Mouse (Mus musculus) adrenal gland, adult 2 months (tissue): ENCODE results near the gene Ccdc22. TPM values are rescaled to one million over a fixed set of nuclear protein-coding genes. Genes with fewer than 3 reads are reported as not detected.

ENCODE experiments used
- DNase-seq: peaks from one replicate; pipeline ENCODE4 v3.0.0; 2021
- long read RNA-seq: library from polyadenylated mRNA; stranded (forward); transcript quantifications from one replicate; pipeline ENCODE4 v2.0.0, GENCODE M21; 2021
- polyA plus RNA-seq: library from polyadenylated mRNA; depleted of rRNA; stranded (reverse); fragments of >200 nt; gene quantifications from 2 replicates; pipeline ENCODE4 v1.2.3, GENCODE M21; 2012; rRNA removed
- total RNA-seq, 2 experiments: library from RNA; stranded (reverse); gene quantifications; 2 replicates each; pipeline ENCODE4 v1.2.3; 2021

The Ccdc22 gene
- 10 to 100 TPM; 21.3 to 22.4 TPM for total RNA-seq
- 21.6 and 24.0 TPM in 2 replicates for polyA plus RNA-seq
- long read RNA-seq, transcript Ccdc22-201 (17 exons, 2,353 nt) = major isoform, 47 of 47 reads
- long read RNA-seq, partial matches to known transcripts = 0 of 47 reads
- long read RNA-seq, other reads (novel, unspliced or antisense) = 0 of 47 reads

DNA sequence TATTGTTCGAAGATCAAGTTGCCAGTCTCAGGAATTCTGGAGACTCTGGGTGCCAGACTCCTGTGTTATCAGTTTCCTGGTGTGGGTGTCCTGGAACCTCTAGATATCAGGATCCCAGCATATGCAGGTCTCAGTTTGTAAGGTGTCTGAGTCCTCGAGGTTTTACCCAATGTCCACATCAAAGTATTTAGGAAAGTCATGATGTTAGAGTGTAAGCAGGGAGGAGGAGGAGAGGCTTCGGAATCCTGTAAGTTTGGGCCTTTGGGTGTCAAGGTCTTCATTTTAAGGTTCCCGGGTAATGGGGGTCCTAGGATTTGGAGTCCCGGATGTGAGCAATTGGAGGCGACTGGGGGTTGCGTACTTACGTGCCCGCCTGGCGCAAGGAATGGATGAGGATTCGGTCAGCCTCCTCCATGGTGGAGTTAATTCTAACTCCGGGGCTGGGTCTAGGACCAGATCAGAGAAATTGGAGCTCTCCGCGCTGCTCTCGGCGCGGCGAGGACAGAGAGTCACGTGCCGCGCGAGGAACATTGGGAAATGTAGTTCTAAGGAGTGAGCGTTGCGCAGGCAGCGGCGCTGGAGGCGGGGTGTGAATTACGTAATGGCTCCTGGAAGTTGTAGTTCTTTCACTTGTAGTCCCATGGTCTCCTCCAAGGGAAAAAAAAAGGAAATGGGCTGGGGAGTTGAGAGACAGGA lies at the start of gene Ccdc22:
Gene Ccdc22 (minus strand): TSS at position 639 of the 696 bp plus-strand sequence.
- DNase-seq = peak; percentile 89

DNA sequence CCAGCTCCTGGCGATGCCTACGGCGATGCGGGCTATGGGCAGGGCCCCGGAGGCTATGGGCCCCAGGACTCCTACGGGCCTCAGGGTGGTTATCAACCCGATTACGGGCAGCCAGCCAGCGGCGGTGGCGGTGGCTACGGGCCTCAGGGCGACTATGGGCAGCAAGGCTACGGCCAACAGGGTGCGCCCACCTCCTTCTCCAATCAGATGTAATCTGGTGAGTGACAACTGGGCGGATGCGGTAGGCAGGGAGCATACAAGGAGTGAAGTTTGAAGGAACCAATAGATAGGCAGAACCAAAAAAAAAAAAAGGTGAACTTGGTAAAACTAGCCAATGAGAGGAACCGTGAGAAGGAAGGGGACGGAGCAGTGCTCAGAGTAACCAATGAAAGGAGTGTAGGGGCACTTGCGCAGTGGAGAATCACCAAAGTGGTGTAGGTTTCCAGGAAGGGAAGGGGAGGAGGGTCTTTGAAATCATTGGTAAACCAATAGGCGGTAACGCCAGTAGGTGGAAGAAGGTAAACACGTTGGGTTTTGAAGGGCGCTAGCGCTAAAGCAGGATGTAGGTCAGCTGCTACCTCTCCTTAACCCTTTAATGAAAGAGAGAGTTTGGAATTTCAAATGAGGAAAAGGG lies 43.5 kb upstream of the Ccdc22 start:
- peak; percentile 90 for DNase-seq

DNA sequence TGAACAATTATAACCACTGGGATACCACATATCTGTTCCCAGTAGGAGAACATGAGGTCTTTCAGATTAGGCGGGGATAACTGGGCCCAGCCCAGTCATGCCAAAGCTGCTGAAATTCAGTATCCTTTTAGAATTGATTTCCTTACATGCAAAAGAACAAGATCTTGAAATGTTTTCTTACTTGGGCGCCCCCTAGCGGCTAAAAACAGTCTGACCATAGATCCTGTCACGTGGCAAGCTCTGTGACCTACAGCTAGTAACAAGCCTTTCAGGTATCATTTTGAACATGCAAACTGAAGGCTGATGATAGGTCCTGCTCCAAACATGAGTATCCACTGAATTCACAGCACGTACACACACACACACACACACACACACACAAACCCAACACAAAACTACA lies 40.0 kb upstream of the Ccdc22 start:
- peak; percentile 77 for DNase-seq

DNA sequence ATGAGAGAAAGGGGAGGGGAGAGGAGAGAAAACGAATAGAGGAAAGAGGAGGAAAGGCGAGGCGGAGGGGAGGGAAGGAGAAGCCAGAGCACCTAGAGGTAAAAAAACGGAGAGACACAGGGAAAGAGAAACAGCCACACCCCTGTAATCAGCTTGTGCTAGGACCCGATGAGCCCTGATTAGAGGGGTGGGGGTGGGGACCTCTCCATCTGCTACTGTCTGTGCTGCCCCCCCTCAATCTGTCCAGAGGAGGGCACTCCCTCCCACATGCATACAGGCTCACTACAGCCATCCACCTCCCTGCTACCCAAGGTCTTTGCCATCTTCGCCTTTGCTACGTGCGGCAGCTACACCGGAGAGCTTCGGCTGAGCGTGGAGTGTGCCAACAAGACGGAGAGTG lies 35.5 kb upstream of the Ccdc22 start:
- no peak for DNase-seq

DNA sequence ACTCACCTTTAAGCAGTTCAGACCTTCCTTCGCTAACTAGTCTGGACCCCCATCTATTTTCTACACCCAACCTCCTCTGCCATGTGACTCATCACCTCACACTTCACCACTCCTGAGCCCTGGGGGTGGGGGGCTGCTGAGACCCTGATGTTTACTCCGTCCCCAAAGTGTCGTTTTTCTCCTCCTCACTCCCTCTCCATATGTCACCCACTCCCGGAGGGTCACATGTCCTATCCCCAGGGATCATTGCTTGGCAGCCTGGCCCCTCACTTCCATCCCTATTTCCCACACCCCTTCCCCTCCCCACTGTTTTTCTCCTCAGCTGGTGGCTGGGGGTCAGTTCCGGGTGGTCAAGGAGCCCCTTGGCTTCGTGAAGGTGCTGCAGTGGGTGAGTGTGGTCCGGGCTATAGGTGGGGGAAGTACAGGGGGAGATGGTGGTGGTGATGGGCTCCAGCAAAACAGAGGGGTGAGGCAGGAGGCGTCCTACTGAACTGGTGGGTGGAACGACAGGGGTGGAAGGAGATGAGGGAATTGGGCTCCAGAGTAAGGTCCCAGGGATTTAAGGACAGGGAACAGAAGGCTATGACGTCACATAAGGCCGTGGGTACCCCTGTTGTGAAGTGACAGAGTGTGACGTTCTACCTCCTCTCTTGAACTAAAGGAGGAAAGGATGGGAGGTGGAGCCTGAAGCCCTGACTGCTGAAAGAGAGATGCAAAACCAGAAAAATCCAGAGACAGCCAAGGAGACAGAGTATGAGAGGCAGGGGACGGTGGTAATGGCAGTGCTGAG lies 34.4 kb upstream of the Ccdc22 start:
- no peak for DNase-seq

DNA sequence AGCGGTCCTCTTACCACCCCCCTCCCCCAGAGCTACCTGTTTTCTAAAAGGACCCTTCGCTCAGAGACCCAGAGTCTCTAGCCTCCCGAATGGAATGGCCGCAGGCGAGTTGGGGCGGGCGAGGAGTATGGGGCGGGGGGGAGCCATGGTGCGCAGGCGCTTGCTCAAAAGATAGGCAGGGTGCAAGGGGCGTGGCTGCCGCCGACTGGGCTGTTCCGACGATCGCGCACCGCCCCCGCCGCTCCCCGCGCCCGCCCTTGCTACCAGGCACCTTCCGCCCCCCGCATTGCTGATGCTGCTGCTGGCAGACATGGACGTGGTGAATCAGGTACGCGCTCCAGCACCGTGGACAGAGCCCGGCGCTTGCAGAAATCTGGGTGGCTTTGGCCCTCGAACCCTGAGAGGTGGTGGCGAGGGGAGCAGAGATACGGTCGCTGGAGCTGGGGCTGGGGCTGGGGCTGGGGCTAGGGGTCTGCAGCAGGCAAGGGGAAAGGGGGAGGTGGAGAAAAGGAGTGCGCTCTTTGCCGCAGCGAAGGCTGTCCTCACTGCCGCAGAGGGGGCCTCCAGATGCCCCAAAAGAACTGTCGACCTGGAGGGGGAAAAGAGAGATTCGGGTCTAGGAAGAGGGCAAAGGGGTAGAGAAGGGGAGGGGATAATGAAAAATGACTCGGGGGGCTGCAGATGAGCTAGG lies 33.2 kb upstream of the Ccdc22 start, which contains the start of gene Syp:
Gene Syp (plus strand): TSS at position 71 of the 691 bp plus-strand sequence.
- DNase-seq = peak; percentile 86

DNA sequence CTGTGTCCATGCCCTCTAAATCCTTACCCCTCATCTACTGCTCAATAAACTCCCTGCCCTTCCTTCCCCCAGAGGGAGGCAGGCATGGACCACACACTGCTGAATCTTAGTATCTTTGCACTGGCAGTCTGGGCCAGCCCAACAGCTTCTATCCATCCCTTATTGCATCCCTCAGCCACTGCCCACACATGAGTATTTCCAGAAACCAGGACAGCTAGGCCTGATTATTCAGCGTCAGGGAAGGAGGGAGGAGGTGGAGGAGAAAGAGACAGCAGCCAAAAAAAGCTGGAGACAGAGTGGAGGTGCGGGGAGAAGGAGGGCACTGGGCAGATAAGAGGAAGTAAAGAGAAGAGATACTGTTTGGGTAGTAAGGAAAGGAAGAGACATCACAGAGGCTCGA lies 29.8 kb upstream of the Ccdc22 start:
- DNase-seq = no peak

DNA sequence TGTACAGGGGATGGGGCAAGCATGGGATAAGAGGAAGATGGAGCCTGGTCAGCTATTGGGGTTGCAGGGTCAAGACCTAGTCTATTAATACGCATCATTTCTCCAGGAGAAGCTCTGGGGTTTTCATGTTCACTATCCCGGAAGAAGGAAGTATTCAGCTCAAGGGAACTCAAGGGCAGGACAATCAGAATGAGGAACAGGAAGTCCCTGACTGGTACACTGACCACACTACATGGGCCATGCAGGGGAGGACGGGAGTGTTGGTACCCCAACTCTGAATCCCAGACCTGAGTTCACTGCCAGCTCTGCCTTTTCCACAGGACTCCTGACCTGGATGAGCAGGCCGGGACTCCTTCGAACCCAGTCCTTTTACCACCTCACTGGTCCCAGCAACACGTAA lies 27.2 kb upstream of the Ccdc22 start:
- DNase-seq = no peak

DNA sequence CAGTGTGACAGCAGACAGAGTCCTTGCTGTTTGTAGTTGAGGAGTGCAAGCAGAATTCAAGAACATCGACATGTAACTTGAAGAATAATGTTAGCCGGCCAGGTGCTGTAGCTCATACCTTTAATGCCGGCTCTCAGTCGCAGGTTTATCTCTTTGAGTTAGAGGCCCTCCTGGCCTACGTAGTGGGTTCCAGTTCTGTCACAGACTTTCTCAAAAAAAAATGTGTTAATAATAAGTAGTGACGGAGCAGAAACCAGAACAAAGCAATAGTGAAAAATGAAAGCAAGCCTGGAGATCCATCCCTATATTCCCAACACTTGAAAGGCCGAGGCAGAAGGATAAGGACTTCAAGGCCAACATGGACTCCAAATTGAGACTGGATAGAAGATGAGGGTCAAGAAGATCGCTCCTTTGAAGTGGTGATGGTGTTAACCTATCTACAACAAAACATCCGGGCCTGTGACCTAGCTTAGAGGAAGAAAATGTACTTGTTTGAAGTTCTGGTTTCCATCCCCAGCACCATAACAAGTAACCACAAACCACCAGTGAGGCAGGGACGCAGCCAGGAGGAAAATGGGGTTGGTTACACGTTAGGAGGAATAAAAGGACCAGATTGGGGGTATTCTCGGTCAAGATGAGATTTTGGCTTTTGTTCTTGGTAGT lies 12.7 kb upstream of the Ccdc22 start:
- DNase-seq = no peak

DNA sequence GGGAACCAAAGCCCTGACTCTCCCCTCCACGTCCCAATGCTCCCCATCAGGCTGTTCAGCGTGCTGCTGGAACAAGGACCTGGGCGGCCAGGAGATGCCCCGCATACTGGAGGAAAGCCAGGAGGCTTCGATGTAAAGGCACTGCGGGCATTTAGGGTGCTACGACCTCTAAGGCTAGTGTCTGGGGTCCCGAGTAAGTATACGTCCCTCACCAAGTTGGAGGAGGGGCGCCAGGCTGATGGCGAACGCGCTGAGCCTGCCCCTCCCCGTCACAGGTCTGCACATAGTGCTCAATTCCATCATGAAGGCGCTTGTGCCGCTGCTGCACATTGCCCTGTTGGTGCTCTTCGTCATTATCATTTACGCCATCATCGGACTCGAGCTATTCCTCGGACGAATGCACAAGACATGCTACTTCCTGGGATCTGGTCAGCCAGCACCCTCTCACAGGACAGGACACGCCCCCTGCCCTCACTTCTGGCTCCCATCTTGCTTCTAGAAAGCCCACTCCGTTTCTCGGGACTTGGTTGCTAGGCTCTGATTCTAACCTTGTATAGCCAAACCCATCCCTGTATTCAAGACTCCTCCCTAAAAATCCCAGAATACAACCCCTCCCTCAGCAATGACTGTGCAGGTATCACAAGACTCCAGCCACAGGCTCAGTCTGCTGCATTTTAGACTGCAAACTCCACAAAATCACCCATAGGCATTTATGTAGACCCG lies 5.4 kb upstream of the Ccdc22 start:
- DNase-seq = no peak

DNA sequence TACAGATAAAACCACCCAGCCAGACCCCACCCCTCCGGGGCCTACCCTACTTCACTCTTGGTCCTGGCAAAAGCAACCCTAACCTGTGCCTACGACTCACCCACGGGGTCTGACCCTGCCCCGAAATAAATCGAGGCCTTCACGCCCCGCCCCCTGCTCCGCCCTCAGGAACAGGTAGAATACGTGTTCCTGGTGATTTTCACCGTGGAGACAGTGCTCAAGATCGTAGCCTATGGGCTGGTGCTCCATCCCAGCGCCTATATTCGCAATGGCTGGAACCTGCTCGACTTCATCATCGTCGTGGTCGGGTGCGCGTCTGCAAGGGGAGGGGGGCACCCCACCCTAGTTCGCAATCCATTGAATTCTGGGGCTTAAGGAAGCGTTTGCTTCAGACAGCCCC lies 4.7 kb upstream of the Ccdc22 start:
- DNase-seq = no peak

DNA sequence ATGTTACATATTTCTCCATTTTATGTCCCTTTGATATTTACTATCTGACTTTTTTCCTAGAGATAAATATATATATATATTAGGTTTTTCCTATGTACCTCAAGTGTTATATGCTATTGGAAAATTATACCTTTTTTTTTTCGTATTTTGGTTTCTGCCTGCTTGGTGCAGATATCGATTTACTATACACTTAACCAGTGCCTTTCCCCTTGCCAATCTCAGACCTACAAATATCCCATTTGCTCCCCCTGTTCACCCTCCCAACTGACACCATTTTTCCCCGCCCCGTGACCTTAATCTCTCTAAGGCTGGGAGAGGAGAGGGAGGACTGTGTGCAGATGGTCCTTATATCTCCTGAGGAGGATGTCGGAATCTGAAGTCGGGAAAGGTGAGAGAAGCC lies 1.5 kb upstream of the Ccdc22 start, which contains the start of gene Cacna1f:
Gene Cacna1f (plus strand): TSS at position 301 of the 400 bp plus-strand sequence.
- DNase-seq = no peak

DNA sequence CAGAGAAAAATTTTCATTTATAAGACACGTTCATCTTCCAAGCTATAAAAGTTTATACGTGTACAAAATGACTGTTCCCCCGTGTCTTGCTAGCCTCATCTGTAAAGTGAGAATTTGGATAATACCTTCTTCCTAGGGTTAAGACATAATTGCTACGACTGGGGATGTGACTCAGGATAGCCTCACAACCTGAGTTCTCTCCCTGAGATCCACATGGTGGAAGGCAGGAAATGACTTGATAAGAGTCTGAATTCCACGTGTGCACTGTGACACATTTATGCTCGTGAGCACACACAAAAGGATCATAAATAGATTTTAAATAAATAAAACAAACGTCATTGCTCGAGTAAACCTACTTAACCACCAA lies 241 bp upstream of the Ccdc22 start:
- DNase-seq = no peak

DNA sequence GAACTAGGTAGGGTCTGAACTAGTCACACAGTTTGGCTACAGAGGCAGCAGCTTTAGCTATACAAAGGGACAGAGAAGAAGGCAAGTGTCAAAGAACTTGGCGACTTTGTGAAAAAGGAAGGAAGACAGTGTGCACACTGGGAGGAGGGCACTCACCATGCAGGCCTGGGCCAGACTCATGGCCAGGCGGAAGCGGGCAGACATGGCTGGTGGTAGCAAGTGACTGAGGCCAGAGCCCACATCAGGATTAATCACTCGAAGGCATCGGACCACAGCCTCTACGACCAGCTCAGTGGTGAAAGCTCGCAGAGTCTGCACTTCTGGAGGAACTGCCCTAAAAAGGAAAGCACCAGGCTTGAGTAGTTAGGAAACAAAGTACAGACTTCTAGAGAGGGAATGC lies 1.3 kb downstream of the Ccdc22 start:
- DNase-seq = no peak

DNA sequence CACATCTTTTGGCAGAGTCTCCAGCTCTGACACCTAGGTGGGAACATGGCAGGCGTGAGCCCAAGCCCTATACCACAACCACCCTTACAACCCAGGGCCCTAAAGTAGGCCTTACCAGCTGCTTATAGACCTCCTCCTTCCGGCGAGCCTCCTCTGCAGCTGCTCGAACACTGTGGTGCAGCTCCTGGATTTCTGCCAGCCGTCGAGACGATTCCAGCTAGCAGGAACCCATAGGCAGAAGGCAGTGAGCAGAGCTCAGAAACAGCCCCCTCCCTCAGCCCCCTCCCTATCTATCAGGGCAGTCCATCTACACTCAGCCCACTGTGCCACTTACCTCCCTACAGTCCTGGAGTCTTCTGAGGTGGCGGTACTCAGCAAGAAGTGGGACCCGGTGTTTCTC lies 9.9 kb downstream of the Ccdc22 start:
- no peak for DNase-seq

DNA sequence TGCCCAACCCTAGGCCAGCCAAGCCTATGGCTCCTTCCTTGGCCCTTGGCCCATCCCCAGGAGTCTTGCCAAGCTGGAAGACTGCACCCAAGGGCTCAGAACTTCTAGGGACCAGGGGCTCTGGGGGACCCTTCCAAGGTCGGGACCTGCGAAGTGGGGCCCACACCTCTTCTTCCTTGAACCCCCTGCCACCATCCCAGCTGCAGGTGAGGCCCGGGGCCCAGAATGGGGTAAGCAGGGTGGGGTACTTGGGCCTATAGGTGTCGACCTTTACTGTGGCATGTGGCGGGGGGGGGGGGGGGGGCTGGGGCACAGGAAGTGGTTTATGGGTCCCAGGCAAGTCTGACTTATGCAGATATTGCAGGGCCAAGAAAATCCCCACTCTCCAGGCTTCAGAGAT lies 19.0 kb downstream of the Ccdc22 start:
- no peak for DNase-seq

DNA sequence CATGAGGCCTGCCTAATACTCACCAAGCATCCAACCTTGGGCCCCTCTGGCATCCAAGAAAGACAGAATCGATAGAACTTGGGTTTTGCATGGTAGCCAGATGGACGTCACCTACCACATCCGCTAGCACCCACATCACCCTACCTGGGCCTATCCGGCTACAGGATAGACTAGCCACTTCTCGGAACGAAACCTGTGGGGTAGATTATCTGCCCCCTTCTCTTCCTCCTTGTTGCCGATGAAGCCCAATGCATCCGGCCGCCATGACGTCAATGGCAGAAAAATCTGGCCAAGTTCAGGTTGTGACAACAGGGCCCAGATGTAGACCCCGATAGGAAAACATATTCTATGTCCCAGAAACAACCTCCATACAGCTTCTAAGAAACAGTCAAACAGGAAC lies 21.4 kb downstream of the Ccdc22 start:
- no peak for DNase-seq

DNA sequence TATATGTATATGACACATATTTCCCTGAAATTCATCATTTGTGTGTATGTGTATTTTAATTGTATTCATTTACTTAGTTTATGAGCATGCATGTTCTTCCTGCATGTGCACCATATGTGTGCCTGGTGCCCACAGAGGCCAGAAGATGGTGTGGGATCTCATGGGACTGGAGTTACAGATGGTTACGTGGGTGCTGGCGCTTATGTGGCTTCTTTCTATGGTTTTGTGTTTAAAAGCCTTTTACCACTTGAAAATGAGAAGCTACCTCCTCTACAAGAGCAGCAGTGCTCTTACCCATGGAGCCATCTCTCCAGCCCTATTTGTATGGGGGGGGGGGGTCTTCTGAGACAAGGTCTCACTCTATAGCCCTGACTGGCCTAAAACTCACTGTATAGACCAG lies 24.2 kb downstream of the Ccdc22 start:
- DNase-seq = no peak

DNA sequence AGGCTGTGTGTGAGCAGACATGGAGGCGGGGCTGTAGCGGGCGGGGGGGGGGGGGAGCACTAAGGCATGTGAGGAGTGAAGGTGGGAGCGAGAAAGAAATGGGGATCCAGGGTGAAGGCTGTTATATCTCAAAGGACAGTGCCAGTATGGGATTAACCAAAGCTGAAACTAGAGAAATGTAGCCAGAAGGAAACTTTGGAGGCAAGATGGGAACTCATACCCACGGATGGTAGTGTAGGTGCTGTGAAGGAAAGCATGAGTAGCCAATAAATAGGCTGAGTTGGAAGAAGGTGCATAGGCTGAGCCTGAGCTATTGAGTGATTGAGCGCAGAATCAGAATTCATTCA lies 30.5 kb downstream of the Ccdc22 start:
- no peak for DNase-seq

DNA sequence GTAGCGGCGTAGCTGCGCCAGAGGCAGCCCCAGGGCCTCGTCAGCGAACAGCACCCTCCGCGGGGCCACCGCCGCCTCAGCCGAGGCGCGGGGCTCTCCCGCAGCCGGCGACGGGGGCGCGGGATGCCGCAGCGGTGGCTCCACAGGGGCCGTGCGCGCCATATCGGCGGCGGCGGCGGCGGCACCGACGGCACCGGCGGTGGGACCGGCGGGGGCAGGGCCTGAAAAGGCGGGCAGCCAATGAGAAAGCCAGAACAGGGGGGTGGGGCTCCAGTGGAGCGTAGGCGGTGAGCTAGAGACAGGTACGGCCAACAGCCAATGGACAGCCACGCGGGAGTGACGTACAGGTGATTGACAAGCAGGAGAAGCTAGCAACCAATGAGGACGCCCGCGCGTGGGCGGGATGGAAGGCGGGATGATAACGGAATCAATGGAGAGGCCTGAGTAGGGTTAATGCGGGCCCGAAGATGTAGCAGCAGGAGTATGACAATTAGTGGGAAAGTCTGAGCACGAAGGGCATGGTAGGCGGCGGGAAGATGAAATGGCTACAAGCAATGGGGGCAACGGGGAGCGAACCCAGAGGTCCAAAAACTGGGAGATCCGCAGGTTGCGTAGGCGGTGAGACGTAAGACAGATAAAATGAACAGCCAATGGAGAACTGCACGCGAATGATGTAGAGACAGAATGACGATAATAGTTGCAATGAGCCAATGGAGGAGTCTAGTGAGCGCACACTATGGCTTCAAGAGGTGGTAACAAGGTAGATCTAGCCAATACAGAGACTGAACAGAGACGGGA lies 31.0 kb downstream of the Ccdc22 start, which contains the start of gene Ppp1r3f:
Gene Ppp1r3f (minus strand): TSS at position 197 of the 798 bp plus-strand sequence.
- DNase-seq = peak; percentile 96
